Mouse (Mus musculus): Measurements from ENCODE around the gene Dcdc2a.

The Dcdc2a gene

GRCm38 (mm10) chr13:25160804-25161203 lies 105.0 kb downstream of the Dcdc2a start:
- in situ Hi-C loops (cut with MboI; ENCODE audit: unreplicated experiment in 2 of 2): no loop called here

- in situ Hi-C loops (cut with MboI; ENCODE audit: unreplicated experiment in 2 of 2): no loop called here
Measured at GRCm38 (mm10) chr13:25162594-25162993, 106.8 kb downstream of the Dcdc2a start.

GRCm38 (mm10) chr13:25168891-25169290 lies 113.1 kb downstream of the Dcdc2a start:
- in situ Hi-C loops (cut with MboI; ENCODE audit: unreplicated experiment in 2 of 2): no loop called here

GRCm38 (mm10) chr13:25177835-25178234 lies 122.0 kb downstream of the Dcdc2a start:
- in situ Hi-C loops (cut with MboI; ENCODE audit: unreplicated experiment in 2 of 2): no loop called here

GRCm38 (mm10) chr13:25178236-25179001 lies 122.6 kb downstream of the Dcdc2a start:
- in situ Hi-C loops (cut with MboI; ENCODE audit: unreplicated experiment in 2 of 2): no loop called here

GRCm38 (mm10) chr13:25186436-25187325 lies 130.9 kb downstream of the Dcdc2a start:
- in situ Hi-C loops (cut with MboI; ENCODE audit: unreplicated experiment in 2 of 2): no loop called here

GRCm38 (mm10) chr13:25187326-25187710 lies 131.5 kb downstream of the Dcdc2a start:
- in situ Hi-C loops (cut with MboI; ENCODE audit: unreplicated experiment in 2 of 2): no loop called here

GRCm38 (mm10) chr13:25189419-25190144 lies 133.8 kb downstream of the Dcdc2a start:
- in situ Hi-C loops (cut with MboI; ENCODE audit: unreplicated experiment in 2 of 2): no loop called here

- in situ Hi-C loops (cut with MboI; ENCODE audit: unreplicated experiment in 2 of 2): no loop called here
Measured at GRCm38 (mm10) chr13:25190218-25190617, 134.4 kb downstream of the Dcdc2a start.

GRCm38 (mm10) chr13:25195706-25196105 lies 139.9 kb downstream of the Dcdc2a start:
- in situ Hi-C loops (cut with MboI; ENCODE audit: unreplicated experiment in 2 of 2): no loop called here

GRCm38 (mm10) chr13:25199916-25200315 lies 144.1 kb downstream of the Dcdc2a start:
- in situ Hi-C loops (cut with MboI; ENCODE audit: unreplicated experiment in 2 of 2): no loop called here

- in situ Hi-C loops (cut with MboI; ENCODE audit: unreplicated experiment in 2 of 2): no loop called here
Measured at GRCm38 (mm10) chr13:25206950-25207349, 151.1 kb downstream of the Dcdc2a start.

GRCm38 (mm10) chr13:25218394-25218793 lies 162.6 kb downstream of the Dcdc2a start:
- in situ Hi-C loops (cut with MboI; ENCODE audit: unreplicated experiment in 2 of 2): no loop called here

GRCm38 (mm10) chr13:25220186-25220787 lies 164.5 kb downstream of the Dcdc2a start:
- in situ Hi-C loops (cut with MboI; ENCODE audit: unreplicated experiment in 2 of 2): no loop called here

GRCm38 (mm10) chr13:25251893-25252292 lies 196.1 kb downstream of the Dcdc2a start:
- in situ Hi-C loops (cut with MboI; ENCODE audit: unreplicated experiment in 2 of 2): no loop called here

- in situ Hi-C loops (cut with MboI; ENCODE audit: unreplicated experiment in 2 of 2): no loop called here
Measured at GRCm38 (mm10) chr13:25254478-25255263, 198.9 kb downstream of the Dcdc2a start.

GRCm38 (mm10) chr13:25257608-25258007 lies 201.8 kb downstream of the Dcdc2a start:
- in situ Hi-C loops (cut with MboI; ENCODE audit: unreplicated experiment in 2 of 2): no loop called here
